Mouse (Mus musculus) cortical plate, adult 2 months (tissue): ENCODE measurements around the gene Hnrnpf. TPM values are rescaled to one million over a fixed set of nuclear protein-coding genes. Genes with fewer than 3 reads are reported as not detected.

Experiments used
- H3K27ac ChIP-seq: fragments of 200-500 bp; 2 replicates; pipeline ENCODE4 v1.5.1; 2012; ENCODE audit warnings: low read length, control low read depth, inconsistent platforms; ENCODE audit not compliant: insufficient read depth
- H3K4me1 ChIP-seq: fragments of 200-500 bp; 2 replicates; pipeline ENCODE4 v1.6.1; 2011; ENCODE audit warnings: low read length; ENCODE audit not compliant: control insufficient read depth, insufficient read depth
- H3K4me3 ChIP-seq: fragments of 200-500 bp; 2 replicates; pipeline ENCODE4 v1.5.1; 2011; ENCODE audit warnings: mild to moderate bottlenecking, low read length, control low read depth; ENCODE audit not compliant: insufficient read depth
- CTCF ChIP-seq: fragments of 200-500 bp; IDR thresholded peaks from 2 replicates; pipeline ENCODE4 v1.5.1; 2011; ENCODE audit warnings: mild to moderate bottlenecking, control low read depth, low read length; ENCODE audit not compliant: insufficient read depth; ENCODE audit errors: extremely low read depth
- POLR2A ChIP-seq: fragments of 200-500 bp; IDR thresholded peaks from 2 replicates; pipeline ENCODE4 v1.6.1; 2011; ENCODE audit warnings: mild to moderate bottlenecking, low read length, control low read depth; ENCODE audit not compliant: insufficient read depth; ENCODE audit errors: extremely low read depth
- polyA plus RNA-seq: library from polyadenylated mRNA; depleted of rRNA; stranded (reverse); fragments of >200 nt; gene quantifications from 2 replicates; pipeline ENCODE4 v1.2.3, GENCODE M21; 2012

The Hnrnpf gene
- polyA plus RNA-seq, 1 experiment, result 111 TPM

DNA sequence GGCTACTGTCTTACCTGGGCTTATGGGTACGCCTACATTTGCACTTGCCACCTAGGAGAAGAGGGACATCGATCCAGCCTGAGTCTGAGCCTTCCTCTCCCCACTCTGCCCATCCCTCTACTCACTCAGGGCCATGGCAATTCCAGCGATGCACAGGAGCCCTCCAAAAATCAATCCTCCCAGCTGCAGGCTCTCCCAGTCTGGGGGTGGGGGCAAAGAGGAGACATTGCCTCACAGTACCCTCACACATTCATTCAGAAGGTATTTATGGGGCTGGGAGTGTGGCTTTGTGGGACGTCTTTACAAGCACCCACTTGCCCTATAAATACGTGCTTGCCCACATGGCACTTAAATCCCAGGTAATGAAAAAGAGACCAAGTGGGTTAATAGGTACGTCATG lies 34.2 kb downstream of the Hnrnpf start:
- Histone ChIP-seq H3K27ac (no peak overlapping the region), H3K4me3 (no peak overlapping the region), H3K4me1 (no peaks in the 10 kb centered on the region)
- TF ChIP-seq POLR2A, result no peak
- TF ChIP-seq CTCF, result no peak

DNA sequence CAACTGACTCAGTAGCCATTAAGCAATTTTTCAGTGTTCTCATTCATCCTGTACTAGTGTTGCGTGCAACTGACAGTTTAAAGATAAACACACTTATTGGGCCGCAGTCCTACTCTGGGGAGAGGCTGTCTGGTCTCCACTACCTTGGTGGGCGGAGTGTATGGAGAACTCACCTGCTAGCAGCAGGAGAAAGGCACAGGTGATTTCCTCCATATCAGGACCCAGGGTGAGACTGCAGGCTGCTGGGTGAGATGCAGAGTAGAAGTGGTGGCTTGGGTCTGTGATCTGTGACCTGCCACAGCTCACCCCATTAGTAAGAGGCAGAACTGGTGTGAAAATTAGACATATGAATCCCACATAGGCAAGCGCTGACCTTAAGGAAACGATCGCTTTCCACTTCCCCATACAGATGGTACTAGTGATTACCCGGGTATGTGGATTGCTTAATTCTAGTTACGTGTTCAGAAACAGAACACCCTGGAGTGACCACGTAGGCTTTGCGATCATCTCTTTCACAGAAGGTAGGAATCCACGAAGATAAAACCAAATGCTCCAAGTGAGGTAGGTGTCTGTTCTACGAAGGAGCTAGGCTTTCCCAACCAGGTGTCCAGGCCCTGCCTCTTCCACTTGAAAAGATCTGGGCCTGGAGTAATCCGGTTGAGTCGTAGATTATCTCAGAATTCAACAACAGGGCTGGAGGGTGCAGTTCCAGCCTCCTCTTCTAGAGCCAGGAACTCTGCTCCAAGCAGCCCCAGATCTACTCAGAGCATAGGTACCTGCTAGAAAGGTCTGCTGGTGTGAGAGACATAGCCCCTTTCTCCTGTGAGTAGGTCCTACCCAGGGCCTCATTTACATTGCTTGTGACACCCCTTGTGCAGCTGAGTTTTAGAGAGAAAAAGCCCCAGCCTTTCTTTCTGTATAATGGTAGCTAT lies 35.8 kb downstream of the Hnrnpf start:
- Histone ChIP-seq H3K4me3 (no peak overlapping the region), H3K27ac (no peak overlapping the region), H3K4me1 (no peaks in the 10 kb centered on the region)
- TF ChIP-seq POLR2A (no peak), CTCF (no peak)

GRCm38 (mm10) chr6:117937222-117937932 lies 37.3 kb downstream of the Hnrnpf start, which contains the start of gene Fxyd4:
Gene Fxyd4, minus strand, starts transcription at chr6:117937692.
- TF ChIP-seq POLR2A (no peak), CTCF (no peak)
- no peak within 1 kb of the TSS for H3K27ac ChIP-seq
- H3K4me1 ChIP-seq, result no peaks in the 10 kb centered on the region
- no peak within 1 kb of the TSS for H3K4me3 ChIP-seq

- no peaks in the 10 kb centered on the region; the same call in 1 of the 2 replicates for H3K4me1 ChIP-seq
- no peak overlapping the region for H3K4me3 ChIP-seq
- no peak overlapping the region for H3K27ac ChIP-seq
- TF ChIP-seq POLR2A (no peak), CTCF (no peak)
Observed at GRCm38 (mm10) chr6:117938951-117939350, 38.8 kb downstream of the Hnrnpf start.

- Histone ChIP-seq H3K27ac (no peak overlapping the region), H3K4me3 (no peak overlapping the region), H3K4me1 (no peaks in the 10 kb centered on the region; the same call in 1 of the 2 replicates)
- TF ChIP-seq CTCF (no peak), POLR2A (no peak)
Observed at GRCm38 (mm10) chr6:117942769-117943168, 42.6 kb downstream of the Hnrnpf start.

GRCm38 (mm10) chr6:117943899-117944298 lies 43.8 kb downstream of the Hnrnpf start:
- no peak for TF ChIP-seq CTCF
- Histone ChIP-seq H3K4me1 (no peaks in the 10 kb centered on the region; the same call in 1 of the 2 replicates), H3K27ac (no peak overlapping the region), H3K4me3 (no peak overlapping the region)

GRCm38 (mm10) chr6:117952330-117952729 lies 52.2 kb downstream of the Hnrnpf start:
- TF ChIP-seq POLR2A (no peak), CTCF (0 out of 2 replicates have a peak, but pooled peaks have one; percentile 6)
- Histone ChIP-seq H3K27ac (no peak overlapping the region), H3K4me3 (no peak overlapping the region)

DNA sequence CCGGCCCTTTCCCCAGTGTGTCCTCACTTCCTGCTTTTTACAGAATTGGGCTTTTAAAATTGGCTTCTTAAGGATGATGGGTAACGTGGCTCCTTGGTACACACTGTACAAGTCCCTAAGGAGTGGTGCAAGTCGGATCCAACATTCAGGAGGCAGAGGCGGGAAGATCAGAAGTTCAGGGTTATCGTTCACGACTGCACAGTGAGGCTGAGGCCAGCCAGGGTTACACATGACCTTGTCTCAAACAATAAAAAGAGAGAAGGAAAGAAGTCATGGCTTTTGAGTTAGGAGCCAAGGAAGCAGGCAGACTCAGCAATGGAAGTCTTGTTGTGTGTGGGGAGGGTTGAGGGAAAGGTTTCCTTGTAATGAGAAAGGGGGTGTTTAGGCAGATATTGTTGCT lies 56.0 kb downstream of the Hnrnpf start:
- Histone ChIP-seq H3K27ac (no peak overlapping the region), H3K4me3 (no peak overlapping the region), H3K4me1 (peaks cover 2% of the 10 kb centered on the region; the same call in 1 of the 2 replicates)
- TF ChIP-seq CTCF, result no peak
- no peak for TF ChIP-seq POLR2A

More at GRCm38 (mm10) chr6:117952330-117952729, 52.2 kb downstream of the Hnrnpf start:
- peaks cover 2% of the 10 kb centered on the region; the same call in 1 of the 2 replicates for H3K4me1 ChIP-seq

DNA sequence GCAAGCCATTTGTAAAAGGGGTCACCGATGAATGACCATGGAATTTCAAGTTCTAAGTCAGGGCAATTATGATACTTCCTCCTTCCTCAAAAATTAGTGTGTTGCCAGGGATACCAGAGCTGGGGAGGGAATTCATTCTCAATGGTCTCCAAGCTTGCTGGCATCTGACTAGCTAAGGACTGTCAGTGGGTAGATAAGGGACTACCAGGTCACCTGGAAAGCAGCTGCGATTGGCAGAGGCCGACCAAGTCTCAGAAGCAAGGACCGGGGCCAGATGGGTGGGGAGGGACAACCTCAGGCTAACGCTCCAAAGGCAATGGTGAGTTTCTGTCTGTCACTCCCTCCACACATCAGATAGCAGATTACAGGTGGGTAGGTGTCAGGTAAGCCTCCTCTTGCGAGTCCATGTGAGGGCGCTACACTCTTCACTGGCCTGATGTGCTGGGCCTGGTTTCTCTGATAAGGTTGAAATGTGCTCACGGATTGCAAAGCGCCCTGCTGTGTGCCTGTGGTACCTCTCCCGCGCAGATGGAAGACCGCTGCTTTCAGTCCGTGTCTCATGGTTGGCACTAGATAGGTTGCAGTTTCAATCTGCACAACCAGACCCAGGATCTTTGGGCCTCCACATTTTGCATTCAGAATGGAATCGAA lies 56.9 kb downstream of the Hnrnpf start:
- Histone ChIP-seq H3K27ac (no peak overlapping the region), H3K4me1 (peaks cover 2% of the 10 kb centered on the region; the same call in 1 of the 2 replicates)

More for the DNA sequence above, 56.9 kb downstream of the Hnrnpf start:
- TF ChIP-seq POLR2A (no peak), CTCF (no peak)
- H3K4me3 ChIP-seq, result no peak overlapping the region
